Mouse (Mus musculus) right cerebral cortex, adult 18-20 months (tissue): ENCODE results near the gene Ccdc181.
"Not testable (repeated sequence)": the region's sequence is repeated elsewhere in the genome, so short reads cannot be mapped to it uniquely, and the experiment has no call there.

ENCODE experiments used
- DNase-seq: peaks from one replicate; pipeline ENCODE4 v3.0.0; 2022; ENCODE audit warnings: mixed read lengths

Gene Ccdc181

DNA sequence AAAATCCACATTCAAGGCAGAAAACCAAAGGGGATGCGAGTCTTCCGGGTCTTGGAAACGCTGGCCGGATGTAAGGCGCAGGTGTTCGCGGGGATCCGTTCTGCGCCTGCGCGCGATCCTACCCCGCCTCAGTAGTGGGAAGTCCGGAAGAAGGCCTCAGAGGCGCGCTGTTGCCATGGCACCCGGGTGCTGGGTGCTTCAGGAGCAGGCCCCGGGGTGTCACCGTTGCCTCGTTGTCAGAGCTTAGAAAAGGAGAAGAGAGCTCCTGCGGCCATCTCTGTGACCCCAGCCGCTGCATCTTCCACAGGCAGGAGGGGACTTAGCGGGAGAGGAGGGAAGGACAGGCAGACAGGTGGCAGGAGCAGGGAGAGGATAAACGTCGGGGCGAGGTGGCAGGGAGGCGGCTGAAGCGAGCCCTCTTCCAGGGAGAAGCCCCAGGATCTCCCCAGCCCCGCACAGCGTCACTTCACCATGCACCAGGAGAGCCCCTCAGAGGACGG lies at the start of gene Ccdc181:
Gene Ccdc181, plus strand, starts transcription at position 131 of the 500 bp plus-strand sequence.
- peak; percentile 97 for DNase-seq

DNA sequence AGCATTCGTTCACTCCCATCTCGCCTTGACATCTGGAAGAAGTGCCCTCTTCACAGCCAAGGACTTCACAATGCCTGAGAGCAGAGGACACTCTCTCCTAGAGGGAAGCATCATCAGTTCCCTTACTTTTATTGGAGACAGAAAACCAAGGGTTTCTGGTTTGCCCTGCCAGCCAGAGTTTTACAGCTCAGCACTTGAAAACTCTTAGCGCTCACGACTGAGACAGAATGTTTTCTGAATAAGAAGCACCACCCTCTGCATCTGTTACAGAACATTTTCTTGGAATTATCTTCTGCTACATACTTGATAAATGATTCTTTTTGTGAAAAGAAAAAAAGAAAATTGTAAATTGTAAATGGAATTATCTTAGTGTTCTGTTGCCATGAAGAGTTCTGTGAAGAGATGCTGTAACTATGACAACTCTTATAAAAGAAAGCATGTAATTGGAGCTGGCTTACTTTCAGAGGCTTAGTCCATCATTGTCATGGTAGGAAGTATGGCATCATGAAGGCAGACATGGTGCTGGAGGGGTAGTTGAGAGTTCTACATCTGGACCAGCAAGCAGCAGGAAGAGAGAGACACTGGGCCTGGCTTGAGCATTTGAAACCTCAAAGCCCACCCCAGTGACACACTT lies 43.3 kb upstream of the Ccdc181 start:
- DNase-seq = not testable (repeated sequence)

DNA sequence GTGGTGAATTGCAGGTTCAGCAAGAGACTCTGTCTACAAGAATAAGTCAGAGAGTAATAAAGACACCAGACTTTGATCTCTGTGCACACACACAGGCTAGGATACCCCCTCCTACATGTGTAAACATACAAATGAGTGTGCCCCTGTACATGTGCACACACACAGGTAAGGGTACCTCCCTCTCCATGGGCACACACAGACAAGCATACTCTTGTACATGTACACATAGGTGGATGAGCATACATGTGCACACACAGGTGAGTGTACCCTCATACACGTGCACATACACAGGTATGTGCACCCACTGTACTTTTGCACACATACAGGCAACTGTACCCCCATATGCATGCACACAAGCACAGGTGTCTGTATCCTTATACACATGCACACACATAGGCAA lies 41.9 kb upstream of the Ccdc181 start:
- no peak for DNase-seq

DNA sequence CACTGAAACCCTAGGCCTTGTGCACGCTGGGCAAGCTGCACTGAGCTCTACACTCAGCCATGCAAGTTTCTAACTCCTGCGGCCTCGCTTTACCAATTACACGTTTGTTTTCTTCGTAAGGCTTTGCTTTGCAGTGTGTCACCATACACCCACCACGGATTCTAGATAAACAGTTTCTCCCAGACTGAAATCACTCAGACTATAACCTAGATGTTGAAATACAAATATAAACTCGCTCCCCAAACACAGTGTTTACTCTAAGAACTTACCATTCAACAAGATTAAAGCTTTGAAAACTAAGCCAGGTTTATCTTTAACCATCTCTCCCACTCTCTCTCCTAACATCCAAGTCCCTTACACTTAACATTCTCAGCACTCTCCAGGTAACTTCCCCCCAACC lies 40.3 kb upstream of the Ccdc181 start:
- no peak for DNase-seq

GRCm38 (mm10) chr1:164236078-164236477 lies 39.3 kb upstream of the Ccdc181 start:
- no peak for DNase-seq

- no peak for DNase-seq
Measured at GRCm38 (mm10) chr1:164241494-164241893, 33.9 kb upstream of the Ccdc181 start.

DNA sequence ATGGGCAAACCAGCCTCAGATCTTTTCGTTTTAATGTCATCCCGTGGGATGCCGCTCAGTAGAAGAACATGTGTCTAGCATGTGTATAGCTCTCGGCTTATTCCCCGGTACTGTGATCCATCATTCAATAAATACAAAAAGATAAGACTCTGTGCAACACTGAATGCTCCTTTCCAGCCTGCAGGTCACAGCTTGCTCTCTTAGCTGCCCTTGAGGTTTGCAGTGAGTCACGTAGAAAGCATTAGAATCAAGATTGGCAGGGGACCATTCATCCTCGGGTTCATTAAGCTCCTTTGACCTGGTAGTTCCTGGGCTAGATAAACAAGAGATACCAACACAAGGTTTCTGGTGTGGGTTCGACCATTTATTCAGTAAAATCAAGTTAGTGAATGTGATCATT lies 32.6 kb upstream of the Ccdc181 start:
- no peak for DNase-seq

- no peak for DNase-seq
Measured at GRCm38 (mm10) chr1:164247442-164247841, 27.9 kb upstream of the Ccdc181 start.

- no peak for DNase-seq
Measured at GRCm38 (mm10) chr1:164247971-164248370, 27.4 kb upstream of the Ccdc181 start.

DNA sequence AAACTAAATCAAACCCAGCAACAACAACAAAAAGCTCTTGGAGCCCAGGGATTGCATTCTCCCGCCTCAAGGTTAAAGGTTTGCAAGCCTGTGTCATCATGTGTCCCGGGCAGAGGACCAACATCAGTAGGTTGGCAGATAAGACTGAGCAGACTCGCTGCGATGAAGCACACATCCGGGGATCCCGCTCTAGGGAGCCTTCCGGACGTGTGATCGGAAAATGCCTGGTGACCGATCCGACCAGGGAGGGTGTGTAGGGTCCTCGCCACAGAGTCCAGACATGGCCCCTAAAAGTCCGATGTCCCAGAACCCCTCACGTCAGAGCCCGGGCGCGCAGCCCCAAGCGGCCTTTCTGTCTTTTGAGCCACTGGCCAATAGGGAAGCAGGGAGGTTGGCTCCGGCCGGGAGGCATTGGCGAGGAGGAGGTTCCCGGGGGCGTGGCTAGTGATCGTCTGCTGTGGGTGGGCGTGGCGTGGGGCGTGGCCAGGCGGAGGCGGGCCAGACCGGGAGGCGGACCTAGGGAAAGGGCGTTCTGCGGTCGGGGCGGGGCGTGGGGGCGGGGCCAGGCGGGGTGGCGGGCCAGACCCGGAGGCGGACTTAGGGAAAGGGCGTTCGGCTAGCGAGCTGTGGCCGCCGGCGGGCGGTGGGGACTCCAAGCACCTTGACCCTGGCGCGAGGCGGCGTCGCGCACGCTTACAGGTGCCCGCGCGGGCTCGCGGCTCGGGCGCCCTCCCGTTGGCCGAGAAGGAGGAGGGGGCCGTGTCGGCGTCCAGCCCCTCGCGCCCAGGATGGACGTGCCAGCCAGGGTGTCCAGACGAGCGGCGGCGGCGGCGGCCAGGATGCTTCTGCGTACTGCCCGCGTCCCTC lies 26.7 kb upstream of the Ccdc181 start, which contains the start of gene Slc19a2:
Gene Slc19a2, plus strand, starts transcription at position 582 of the 867 bp plus-strand sequence.
- DNase-seq = peak; percentile 97

DNA sequence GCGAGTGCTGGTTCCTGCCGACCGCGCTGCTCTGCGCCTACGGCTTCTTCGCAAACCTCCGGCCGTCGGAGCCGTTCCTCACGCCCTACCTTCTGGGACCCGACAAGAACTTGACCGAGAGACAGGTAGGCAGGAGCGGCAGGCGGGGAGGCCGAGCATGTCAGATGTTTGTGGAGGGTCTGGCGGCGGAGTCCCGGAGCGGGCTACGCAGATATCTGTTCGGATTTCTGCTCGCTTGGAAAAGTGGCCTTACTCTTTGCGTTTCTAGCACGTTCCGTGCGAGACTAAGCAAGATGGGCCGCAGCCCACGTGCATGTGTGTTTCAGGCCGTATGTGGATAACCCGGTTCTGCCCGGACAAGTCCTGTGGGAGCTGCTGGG lies 26.1 kb upstream of the Ccdc181 start:
- peak; percentile 34 for DNase-seq

DNA sequence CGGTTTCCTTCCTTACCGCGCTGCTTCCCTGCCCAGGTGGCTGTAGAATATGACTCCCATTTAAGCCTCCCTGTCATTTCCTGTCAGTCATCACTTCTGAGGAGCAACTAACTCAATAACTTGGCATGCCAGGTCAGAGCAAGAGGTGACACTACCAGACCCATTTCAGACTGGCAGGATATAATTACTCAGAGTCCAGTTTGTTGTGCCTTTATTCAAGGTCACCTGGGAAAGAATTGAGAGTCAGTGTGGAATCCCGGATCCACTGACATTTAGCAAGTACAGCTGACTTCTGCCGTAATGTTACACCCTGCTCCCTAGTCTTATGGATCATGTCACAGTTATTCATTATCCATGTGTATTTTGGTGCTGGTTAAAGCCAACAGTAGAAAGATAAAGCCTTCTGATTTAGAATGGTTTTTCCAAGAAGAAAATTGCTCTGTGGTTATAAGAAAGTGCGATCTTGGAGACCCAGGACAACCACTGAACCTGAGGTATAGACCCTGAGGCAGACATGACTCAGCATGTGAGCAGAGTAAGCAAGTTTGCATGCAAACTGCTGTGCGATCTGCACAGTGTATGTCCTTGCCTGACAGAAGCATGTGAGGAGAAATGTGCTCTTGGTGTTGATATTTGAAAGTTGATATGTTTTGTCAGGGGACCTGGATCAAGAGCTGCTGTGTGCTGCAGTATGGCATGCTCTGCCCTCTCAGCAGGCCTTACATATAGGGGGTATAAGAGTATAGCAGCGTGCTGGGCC lies 24.8 kb upstream of the Ccdc181 start:
- no peak for DNase-seq

DNA sequence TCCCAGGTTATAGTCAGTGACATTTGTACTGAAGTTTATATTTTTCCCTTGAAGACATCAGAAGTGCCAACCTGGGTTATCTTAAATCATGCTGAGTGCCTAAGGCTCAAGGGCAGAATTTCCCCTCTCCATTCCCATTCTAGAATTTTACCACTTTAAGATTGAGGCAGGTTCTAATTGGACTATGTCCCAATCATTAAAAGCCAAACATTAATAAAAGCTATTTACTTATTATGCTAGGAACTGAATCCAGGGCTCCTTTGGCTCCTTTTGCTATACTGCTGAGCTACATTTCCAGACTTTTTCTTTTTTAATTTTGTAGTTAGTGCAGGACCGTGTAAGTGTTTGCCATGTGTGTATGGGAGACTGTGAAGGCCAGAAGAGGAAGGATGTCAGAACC lies 23.9 kb upstream of the Ccdc181 start:
- no peak for DNase-seq

DNA sequence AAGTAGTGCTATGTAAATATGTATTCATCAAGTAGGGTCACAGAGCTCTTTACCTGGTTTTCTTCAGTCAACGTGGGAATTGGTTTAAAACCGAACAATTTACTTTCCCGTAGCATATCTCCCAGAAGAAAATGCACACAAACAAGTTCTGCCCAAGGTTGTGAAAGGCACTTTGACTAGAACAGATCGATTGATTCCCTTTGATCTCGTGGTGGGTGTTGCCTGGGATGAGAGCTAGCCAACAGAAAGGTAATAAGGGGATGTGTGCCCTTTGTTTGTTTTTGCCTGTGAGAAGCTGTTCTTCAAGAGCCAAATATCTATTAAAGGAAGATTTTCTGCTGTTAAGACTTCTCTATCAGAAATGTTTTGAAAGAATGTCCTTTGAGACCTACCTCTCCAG lies 22.8 kb upstream of the Ccdc181 start:
- DNase-seq = no peak

DNA sequence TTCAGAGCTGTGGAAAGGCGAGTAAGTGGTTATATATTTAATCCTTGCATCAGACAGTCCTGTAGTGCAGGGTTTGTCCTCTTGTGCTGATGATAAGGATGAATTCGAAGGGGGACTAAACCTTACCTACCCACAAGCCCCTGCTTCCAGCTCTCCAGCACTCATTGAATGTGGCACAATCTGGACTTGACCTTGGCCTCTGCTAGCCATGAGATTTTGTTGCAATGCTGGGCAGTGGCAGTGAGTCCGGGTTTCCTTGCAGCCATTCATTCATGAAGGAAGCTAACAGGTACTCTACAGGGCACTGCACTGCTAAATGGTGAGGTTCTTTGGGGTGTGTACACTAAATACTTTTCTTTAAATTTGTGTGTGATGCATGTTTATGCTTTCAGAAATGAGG lies 20.5 kb upstream of the Ccdc181 start:
- DNase-seq = no peak

DNA sequence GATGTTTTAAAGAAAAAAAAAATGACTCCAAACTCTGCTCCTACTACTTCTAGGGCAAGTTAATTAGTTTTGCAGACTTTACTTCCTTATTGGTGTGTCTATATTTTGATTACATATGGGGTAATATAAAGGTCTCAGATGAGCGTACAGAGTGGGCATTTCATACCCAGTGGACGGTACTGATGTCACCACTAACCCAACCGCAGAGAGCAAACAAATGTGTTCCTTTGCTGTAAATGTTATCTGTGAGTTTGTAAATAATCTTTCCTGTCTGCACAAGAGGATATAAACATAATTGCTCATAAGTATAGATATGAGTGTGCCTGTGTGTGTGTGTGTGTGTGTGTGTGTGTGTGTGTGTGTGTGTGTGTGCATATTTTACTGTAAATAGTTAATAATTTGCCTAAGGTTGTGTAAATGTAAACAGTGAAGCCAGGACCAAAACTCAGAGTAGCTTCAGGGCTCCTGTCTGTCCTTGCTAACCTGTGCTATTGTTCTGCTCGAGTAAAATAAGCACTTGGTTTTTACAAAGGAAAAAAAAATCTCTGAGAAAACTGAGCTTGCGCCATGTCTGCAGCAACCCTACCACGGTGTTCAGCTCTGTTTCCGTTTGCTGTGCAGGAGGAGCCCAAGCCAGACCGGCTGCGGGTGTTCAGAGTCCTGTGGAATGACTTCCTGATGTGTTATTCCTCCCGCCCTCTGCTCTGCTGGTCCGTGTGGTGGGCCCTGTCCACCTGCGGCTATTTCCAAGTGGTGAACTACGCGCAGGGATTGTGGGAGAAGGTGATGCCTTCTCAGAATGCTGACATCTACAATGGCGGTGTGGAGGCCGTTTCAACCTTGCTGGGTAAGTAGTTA lies 15.0 kb upstream of the Ccdc181 start:
- no peak for DNase-seq

DNA sequence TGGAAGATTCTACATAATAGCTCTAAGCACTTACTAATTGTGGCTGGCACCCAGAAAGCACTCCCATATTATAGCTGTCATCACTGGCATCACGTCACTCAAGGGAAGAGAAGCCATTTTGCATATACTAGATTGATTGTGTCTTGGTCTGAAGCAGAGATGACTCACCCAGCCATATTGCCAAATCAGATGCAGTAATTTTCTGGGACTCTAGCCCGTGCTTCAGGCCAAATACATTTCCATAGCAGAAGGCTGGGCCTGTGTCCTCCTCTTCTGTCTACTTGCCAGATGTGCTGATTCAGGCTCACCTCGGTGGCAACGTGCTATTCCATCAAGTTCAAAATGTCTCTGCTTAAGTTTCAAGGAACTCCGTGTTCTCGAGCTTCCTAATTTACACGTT lies 13.8 kb upstream of the Ccdc181 start:
- peak; percentile 46 for DNase-seq

DNA sequence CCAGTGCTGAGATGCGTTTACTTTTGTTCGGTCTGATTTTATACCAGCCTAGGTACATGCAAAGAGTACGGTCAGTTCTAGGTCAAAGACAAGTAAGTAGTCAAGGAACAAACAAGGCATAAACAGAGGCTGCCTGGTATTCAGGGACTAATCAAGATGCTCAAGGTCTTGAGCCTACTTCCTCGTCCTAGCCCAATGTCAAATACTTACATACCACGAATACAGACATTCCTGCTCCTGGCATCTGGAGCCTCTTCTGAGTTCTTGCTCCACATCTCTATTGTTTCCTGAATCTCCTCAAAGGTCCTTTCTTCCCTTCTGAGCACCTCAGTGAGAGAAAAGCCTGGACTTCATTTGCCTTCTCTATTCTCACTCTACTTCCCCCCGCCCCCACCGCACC lies 4.4 kb upstream of the Ccdc181 start:
- no peak for DNase-seq

GRCm38 (mm10) chr1:164273659-164274058 lies 1.7 kb upstream of the Ccdc181 start:
- no peak for DNase-seq

GRCm38 (mm10) chr1:164276552-164276951 lies 1.2 kb downstream of the Ccdc181 start:
- DNase-seq = no peak

DNA sequence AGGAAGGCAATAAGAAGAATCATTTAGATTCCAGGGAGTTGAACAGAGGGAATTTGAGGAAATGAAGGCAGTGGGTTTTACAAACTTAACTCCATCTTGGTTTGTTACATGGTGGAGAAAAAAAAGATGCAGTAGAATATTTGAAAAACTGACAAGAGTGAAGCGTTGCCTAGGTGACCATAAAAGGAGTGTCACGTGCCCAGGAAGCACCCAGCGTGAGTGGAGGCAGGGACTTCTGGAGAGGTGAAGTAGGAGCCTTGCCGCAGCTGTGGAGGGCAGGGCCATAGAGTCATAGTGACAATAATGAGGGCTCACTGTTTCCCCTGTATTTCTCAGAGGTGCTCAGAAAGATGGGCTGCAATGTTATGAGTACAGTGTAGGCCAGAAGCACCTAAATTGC lies 3.9 kb downstream of the Ccdc181 start:
- DNase-seq = no peak

DNA sequence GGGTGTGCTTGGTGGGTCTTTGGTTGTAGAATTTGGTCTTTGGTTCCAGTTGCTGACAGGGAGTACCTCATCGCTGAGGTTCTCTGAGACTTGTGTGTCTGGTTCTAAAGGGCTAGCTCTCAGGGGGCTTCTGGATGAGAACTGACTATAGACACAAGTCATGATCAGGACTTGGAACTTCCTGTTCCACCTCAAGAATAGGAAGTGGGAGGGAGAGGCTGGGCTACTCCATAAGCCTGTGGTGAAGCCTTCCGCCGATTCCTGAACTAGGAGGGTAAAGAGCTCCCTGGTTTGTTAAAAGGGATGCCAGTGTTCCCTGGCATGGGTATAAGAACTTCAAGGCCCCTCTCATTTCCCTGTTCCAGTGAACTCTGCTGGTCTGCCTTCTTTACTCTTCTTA lies 8.6 kb downstream of the Ccdc181 start:
- no peak for DNase-seq
